Mouse (Mus musculus) NIH3T3 (cell line): Measurements from ENCODE around the gene Sh3gl1.

ENCODE experiments used
- DNase-seq: peaks from one replicate; pipeline ENCODE4 v3.0.0-alpha.2; 2012; ENCODE audit warnings: low read depth

Gene Sh3gl1

DNA sequence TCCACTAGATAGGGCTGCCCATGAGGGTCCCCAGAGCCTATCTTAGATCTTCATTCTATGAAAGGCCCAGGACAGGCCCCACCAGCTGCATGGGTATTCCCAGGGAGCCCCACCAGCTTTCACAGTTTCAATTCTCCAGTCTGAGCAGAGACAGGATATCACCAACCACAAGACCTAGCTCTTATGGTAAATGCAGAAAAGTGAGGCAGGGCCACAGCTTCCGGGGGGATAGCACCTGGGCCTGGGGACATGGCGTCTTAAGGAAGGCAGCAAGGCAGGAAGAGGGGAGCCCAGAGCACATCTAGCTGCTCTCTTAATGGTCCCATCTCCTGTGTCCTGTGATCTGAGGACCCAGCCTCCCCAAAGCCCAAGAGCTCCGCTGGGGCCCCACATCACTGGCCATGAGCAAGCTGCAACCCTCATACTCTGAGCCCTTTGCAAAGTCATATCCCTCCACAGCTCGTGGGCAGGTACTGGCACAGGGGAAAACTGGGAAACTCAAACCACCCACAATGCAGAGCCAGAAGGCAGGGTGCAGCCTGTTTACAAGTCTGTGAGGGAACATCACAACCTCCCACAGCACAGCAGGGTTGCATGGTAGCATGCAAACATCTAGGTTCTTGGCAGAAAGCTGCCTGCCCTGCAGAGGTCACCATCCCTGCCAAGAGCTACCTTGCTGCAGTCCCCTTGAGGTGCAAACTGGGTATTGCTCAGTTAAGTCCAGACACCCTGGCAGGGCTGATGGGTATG, 15.1 kb downstream of the Sh3gl1 start:
- no peak for DNase-seq

DNA sequence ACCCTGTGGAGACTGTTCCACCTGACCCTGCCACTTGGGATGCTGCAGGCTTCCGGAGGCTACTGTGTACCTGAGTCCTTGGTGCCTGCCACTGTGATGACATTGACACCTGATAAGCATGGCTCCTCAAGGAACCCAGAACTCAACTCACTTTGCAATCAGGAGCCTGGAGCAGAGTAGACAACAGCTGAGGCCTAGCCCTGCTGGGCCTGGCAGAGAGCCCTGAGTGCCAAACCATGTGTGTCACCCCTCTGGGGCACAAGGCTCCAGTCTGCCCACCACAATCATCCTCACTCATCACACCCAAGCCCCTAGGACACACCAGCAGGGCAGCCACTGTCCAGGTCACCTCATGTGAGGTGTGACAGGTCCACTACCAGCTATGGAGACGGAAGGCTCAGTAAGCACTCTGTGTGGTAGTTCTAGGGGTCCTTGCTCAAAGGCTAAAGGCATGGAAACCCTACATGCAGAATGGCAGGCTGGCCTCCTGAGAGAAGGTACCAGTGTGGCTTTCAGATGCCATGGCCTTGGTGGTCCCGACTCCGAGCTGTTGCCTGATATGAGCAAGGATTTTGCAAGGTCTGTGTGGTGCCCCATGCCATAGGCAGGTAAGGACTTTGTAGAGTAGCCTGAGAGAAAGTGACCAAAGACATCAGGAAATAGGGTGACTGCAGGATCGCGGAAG, 15.9 kb downstream of the Sh3gl1 start:
- DNase-seq = no peak

DNA sequence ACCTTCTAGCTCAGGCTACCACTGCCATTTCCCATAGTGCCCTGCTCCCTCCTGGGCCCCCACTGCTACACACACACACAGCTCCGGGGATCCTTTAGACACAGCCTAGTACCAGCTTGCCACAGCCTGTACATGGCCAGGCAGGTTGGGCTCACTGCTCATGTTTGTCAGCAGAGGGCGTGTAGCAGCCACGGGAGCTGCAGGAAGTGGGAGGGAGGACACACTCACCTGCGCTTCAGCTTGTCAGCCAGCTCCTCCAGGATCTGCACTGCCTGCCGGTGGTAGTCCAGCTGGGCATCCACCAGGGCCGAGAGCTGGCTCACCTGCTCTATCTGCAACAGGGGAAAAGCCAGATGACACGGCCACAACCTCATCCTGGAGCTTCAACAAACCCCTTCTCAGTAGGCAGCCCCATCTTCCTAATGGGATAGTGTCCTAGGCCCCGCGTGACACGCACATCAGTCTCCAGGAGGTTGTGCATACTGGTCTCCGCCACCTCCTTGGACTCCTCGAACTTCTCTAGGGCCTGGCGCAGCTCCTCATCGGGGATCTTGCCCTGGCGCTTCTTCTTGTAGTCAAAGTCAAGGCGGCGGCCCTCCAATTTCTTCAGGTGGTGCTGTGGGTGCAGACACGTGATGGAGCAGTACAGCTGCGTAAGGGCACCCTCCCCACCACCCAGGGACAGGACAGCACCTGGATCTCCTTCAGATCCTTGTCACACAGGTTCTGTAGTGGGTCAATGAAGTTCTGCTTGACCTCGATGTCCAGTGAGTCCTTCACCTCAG, 17.9 kb downstream of the Sh3gl1 start:
- peak; percentile 61 for DNase-seq

DNA sequence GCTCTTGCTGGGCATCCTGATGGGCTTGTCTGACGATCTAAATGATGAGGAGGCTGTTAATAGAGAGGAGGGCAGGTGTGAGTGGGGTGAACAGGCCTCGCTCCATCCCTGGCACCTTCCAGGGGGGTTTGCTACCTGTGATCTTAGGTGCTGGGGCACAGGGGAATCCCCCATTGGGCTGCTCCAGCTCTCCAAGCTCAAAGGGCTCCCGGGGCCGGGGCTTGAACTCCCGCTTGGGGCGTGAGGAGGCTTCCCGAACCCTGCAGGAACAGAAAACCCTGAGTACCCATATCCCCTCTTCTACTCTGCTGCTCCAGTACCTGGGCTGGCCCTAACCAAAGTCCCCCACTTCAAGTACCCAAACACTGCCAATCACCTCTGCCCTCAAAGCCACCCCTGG, 18.6 kb downstream of the Sh3gl1 start:
- no peak for DNase-seq

DNA sequence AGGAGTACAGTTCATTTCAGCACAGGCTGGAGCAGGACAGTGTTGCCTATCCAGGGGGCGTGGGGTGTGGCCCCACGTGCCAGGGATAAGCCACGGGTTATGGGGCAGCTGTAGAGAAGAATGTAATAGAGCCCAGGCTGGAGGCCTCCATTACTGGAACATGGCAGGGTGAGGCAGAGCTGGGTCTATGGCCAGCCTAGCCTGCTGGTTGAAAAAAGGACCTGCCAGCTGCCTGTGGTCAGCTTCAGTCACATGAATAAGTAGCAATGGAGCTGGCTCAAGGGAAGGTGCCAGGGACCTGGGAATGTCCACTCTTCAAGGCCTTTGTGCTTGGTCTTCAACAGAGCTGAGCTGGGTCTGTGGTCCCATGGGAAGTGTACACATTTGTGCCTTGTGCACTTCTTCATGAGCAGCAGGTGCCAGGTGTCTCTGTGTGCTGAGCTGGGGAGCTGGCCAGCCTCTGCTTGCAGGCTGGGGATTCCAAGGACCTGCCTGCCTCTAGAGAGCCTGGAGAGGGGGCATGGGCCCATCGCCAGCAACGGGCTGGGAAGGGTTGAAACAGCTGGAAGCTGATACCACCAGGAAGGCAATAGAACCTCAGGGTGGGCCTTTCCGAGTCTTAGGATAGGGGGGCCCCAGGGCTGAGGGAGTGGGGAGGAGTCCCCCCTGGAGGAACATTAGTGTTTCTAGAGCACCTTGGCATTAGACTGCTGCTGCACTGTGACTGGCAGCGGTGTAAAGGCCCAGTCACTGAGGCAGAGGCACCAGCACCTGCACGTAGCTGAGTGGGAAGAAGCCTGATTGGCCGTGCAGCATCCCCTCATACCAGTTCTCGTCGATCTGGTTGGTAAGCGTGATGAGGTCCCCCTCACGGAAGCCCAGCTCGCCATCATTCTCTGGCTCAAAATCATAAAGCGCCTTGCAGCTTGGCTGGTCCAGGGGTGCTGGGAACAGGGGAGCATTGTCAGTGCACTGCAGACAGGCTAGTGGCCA, 19.3 kb downstream of the Sh3gl1 start:
- no peak for DNase-seq

DNA sequence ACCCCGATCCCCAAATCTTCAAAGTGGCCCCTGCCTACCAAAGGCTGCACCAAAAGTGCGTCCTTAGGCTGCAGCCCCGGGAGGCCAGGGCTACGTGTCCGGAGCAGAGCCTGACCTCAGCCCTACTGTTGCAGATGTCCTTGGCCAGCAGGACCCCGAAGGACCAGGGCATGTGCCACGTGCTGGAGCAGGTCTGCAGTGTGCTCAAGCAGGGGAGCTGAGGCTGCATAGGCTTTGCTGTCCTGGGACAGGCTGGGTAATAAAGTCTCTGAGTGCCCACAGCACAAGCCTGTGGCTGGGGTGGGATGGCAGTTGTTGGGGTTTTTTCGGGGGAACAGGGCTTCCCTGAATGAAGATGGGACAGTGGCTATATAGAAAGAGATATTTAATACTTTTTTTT, 20.1 kb downstream of the Sh3gl1 start:
- no peak for DNase-seq

DNA sequence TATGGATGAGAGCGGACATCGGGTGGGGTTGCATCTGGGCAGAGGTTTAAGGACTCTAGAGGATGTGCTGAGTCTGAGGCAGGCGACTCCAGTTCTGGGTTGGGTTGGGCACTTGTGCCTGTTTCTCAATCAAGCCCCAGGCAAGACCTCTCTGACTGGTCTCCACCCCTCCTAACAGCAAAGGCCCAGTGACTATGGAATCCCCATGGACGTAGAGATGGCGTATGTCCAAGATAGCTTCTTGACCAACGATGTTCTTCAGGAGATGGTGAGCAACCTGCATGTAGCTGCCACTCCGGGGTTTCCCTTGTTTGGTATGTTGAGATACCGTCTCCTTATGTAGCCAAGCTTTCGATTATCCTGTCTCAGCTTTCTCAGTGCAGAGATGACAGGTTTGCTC, 21.1 kb downstream of the Sh3gl1 start:
- peak; percentile 58 for DNase-seq

DNA sequence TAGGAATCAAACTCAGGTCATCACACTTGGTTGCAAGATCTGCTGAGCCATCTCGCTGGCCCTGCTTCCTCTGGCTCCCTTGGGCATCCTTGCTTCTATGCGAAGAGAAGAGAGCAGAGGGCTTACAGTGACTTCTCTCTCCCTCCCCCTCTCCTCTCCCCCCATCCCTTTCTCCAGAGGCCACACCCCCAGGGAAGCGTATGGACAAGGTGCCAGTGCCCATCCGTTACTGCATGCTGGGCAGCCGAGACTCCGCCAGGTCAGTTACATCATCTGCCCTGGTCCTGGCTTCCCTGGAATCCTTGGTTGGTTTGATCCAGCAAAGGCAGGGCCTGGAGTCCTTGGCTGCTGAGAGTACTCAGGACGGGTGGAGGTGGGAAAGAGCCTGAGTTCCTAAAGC, 25.0 kb downstream of the Sh3gl1 start:
- DNase-seq = no peak

DNA sequence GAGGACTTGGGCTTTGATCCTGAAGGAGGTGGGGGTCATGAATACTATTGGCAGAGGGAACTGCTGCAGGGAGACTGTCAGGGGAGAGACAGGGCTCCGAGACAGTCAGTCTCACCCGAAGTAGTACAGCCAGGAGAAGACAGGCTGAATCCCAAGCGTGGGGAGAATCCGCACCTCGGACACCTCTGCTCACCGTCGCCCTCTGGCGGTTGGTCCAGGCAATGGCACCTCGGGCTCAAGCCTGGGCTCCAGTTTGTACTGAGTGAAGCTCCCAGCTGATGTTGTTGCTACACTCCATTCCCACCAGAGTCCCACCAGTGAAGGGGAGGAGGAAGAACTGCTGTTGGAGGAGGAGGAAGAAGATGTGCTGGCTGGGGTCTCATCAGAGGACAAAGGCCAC, 25.8 kb downstream of the Sh3gl1 start:
- DNase-seq = peak; percentile 89

DNA sequence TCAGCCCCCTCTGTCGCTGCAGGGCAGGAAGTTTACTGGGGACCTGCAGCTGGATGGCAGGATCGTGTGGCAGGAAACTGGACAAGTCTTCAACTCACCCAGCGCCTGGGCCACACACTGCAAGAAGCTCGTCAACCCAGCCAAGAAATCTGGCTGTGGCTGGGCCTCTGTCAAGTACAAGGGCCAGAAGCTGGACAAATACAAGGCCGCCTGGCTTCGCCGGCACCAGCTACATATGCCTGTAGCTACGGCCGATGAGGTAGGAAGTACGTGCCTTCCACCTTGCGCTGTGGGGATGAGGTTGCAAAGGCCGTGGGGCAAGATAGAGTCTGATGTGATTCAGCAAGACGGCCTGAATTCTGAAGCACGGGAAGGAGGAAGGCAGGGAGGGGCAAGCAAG, 26.2 kb downstream of the Sh3gl1 start:
- no peak for DNase-seq

DNA sequence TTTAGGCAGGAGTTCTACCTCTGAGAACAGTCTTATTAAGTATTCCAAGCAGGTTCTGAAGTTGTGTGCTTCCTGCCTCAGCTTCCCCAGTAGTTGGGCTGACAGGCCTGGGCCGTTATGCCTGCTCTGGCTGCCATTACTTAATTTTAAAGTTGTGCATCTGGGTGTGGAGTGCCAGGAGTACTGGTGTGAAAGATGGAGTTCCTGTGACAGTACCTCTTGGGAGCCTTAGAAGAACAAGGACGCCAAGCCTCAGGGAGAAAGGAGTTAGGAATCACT, 26.5 kb downstream of the Sh3gl1 start:
- no peak for DNase-seq

DNA sequence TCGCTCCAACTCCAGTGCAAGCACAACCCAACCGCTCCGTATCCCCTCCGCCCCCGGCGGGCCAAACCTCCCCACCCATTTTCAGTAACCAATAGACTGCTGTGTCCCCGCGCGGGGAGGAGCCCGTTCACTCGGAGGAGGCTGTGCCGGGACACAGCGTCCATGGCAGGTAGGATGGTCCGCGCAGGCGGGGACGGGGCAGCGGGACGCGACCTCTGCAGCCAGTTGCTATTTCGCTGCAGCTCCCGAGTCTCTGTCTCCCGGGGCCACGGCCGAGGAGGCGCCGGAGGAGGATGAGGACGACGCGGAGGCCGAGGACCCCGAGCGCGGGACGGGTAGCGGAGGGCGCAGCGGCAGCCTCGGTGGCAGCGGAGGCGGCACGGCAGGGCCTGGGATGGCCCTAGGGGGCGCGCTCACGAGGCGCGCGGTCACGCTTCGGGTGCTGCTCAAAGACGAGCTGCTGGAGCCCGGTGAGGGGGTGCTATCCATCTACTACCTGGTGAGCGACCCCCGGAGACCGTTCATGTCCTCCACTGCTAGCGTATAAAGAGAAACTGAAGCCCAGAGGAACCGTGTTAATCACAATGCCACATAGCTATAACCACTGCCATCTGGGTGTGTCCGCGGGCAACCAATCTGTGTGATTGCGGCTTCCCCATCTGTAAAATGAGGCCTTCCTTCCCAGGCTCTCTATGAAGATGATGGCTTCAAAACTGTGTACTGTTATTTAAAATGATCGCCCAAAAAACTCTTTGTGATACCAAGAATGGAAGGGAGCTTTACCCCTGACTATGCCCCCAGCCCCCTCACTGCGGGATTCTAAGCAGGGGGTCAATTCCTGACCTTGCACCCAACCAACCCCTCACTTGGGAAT, 27.1 kb downstream of the Sh3gl1 start:
- peak; percentile 93 for DNase-seq

DNA sequence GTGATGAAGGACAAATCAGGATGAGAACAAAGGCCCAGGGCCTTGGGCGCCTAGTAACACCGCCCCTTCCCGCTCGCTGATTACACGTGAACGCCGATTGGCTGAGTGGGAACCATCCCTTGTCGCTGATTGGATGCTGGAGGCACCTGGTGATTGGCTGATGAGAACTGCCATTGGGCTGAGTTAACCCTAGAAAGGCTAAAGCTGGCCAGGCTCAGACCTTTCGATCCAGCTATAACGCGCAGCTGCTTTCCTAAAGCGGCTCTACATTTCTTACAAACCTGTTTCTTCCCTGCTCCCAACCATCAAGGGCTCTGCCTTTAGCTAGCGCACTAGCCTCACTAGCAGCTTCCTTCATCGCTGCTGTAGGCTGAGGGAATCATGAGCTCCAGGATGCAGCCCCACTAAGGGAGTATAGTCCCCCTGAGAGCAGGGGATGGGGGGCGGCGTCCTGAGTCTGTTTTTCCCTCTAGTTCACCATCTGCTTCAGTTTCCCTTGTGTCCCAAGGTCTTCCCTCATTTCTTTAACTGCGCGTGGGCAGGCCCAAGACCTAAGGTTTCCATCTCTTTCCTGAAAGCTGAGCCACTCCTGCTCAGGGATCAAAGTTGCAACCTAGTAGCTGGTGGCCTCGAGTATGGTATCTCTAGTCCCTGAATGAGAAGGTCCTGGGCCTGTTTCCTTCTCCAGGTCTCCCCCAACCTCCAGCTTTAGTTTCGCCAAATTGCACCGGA, 27.9 kb downstream of the Sh3gl1 start:
- peak; percentile 97 for DNase-seq

DNA sequence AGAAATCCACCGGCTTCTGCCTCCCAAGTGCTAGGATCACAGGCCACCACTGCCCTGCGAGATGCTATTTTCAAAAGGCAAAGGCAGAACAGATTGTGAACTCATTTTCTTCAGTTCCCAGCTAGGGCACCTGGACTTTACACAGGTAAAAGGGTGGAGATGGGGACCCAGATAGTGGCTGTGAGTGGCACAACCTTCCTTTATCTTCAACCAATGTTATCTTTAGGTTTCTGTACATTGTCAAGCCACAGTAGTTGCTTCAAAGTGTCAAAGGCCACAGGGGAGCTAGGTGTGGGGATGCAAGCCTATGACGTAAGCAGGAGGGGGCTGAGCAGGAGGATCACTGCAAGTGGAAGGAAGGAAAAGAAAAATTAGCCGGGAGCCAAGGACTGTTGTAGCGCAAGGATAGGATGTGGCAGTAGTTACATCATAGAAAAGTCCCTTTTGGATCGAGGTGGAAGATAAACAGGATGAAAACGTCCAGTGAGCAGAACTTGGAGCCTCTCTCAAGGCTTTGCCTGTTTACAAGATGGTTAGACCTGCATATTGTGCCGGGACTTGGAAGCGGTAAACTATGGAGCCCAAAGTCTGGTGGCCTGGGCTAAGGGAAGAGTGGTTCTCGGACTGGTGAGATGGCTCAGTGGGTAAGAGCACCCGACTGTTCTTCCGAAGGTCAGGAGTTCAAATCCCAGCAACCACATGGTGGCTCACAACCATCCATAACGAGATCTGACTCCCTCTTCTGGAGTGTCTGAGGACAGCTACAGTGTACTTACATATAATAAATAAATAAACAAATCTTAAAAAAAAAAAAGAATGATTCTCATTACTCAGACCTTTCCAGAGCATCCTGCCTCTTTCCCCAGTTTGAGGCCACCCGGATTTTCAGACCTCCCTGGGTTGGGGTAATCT, 28.7 kb downstream of the Sh3gl1 start:
- DNase-seq = peak; percentile 29

DNA sequence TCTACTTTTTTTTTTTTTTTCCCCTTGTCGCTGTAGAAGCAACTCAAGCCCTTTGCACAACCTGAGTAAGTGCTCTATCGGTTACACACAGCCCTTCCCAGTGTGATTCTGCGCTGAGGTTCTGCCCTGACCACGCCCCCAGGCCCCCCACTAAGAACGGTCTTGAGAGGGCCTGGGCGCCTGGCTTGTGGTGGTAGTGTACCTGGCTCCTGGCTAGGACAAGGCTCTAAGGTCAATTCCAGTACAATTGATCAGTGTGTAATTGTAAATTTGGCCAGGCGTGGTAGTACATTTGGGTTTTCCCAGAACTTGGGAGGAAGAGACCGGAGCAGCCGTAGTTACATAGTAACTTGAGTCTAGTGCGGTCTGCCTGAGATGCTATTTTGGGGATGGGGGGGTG, 29.5 kb downstream of the Sh3gl1 start:
- no peak for DNase-seq

DNA sequence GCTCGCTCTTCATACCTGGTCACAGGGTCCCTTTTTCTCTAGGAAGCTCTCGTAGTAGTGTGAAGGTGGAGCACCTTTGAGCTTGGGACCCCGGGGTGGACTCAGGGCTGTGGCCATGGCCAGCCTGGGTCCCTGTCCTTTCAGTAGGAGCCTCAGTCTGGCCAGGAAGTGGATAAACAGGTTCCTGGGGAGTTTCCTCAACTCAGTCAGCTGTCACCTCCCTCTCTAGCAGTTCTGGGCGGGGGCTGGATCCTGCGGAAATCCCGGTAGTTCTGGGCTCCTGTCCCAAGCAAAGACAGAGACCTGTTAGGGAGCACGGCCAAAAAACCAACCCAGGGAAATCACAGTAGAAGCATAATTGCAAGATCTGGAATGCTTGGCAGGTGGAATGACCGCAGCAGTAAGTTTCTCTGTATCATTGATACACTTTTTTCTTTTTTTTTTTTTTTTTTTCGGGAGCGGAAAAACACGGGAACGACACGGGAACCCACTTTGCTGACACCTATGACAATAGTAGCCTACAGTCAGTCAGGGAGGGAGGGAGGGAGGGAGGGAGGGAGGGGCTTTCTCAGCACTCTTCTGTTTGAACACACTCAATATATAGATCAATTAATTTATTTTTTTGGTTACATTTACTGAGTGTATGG, 30.9 kb downstream of the Sh3gl1 start, which contains the start of the genes Stap2 and Mpnd:
TSS of gene Stap2 (minus strand) at position 170 of the 647 bp plus-strand sequence.
TSS of gene Mpnd (plus strand) at position 297 of the 647 bp plus-strand sequence.
- DNase-seq = peak; percentile 71

DNA sequence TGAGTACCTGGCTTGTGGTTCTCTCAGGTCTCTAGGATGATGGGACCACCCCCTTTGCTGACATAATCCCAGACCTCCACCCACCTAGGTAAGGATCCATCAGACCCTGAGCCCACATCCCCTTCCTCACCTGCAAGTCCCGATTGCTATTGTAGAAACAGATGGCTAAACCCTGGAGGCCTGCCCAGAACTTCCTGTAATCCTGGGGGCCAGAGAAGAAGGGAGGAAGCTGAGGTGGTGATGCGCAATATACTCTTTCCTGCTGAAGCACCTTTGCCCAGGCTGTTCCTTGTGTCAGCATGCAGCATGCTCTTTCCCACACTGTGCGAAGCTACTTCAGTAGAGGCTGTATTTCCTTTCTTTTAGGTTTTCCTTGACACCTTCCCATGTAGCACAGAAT, 33.4 kb downstream of the Sh3gl1 start:
- no peak for DNase-seq

DNA sequence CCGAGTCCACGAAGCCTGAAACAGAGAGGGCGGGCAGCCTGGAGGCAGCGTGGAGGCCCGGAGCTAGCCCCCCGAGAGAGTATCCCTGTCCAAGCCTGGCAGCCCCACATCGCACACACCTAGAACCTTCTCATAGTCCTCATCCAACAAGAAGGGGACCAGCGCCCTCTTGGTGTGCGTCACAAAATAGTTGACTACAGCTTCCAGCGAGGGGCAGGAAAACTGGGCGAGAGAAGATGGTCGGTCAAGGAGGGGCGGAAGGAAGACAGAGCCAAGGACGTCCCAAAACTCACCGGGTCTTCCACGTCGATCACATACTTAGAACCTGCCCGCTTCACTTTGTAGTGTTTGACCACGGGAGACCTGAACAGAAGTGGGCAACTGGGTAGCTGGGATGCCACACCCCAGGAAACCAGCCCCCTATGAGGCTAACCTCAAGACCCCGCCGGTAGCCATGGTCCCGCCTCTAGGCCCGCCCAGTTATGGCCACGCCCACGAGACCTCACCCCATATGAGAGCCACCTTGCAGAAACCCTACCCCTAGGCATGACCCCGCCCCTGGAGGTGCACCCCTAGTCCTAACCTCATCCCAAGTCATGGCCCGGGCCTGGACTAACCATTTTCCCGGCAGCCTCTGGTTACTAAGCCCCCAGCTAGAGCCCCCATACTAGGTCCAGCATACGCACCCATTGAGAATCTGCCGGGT, 36.5 kb downstream of the Sh3gl1 start:
- no peak for DNase-seq
